Mouse (Mus musculus) midbrain, embryonic 14.5 days (tissue): ENCODE results near the gene Tnrc6c. TPM values are rescaled to one million over a fixed set of nuclear protein-coding genes. Genes with fewer than 3 reads are reported as not detected.

Experiments used
- ATAC-seq: fragments of 200-750 bp; cut with Nextera tagmentation; 2 replicates; pipeline ENCODE4 v1.8.0; 2017; ENCODE audit warnings: moderate number of reproducible peaks, moderate library complexity; ENCODE audit not compliant: low FRiP score, low TSS enrichment
- DNase-seq: peaks from one replicate; pipeline ENCODE4 v3.0.0-alpha.2; 2015
- H3K27ac ChIP-seq: fragments of 300-500 bp; sonication (generic); replicated peaks from 2 replicates; pipeline ENCODE4 v1.5.1; 2014; ENCODE audit warnings: mild to moderate bottlenecking, low read depth, low read length, moderate library complexity
- H3K27me3 ChIP-seq: fragments of 300-500 bp; sonication (generic); 2 replicates; pipeline ENCODE4 v1.6.1; 2014; ENCODE audit warnings: low read length, control low read depth, mixed read lengths; ENCODE audit not compliant: control insufficient read depth, insufficient read depth
- H3K36me3 ChIP-seq: fragments of 300-500 bp; sonication (generic); 2 replicates; pipeline ENCODE4 v1.6.1; 2014; ENCODE audit warnings: low read length, control low read depth; ENCODE audit not compliant: control insufficient read depth, insufficient read depth
- H3K4me1 ChIP-seq: fragments of 300-500 bp; sonication (generic); 2 replicates; pipeline ENCODE4 v1.6.1; 2014; ENCODE audit warnings: mild to moderate bottlenecking, antibody characterized with exemption, low read length, control low read depth; ENCODE audit not compliant: control insufficient read depth, insufficient read depth
- H3K4me2 ChIP-seq: fragments of 300-500 bp; sonication (generic); 2 replicates; pipeline ENCODE4 v1.6.1; 2014; ENCODE audit warnings: mild to moderate bottlenecking, low read length, moderate library complexity
- H3K4me3 ChIP-seq: fragments of 300-500 bp; sonication (generic); replicated peaks from 2 replicates; pipeline ENCODE4 v1.5.1; 2014; ENCODE audit warnings: low read depth, low read length
- H3K9ac ChIP-seq: fragments of 300-500 bp; sonication (generic); replicated peaks from 2 replicates; pipeline ENCODE4 v1.6.1; 2014; ENCODE audit warnings: mild to moderate bottlenecking, low read length, moderate library complexity
- H3K9me3 ChIP-seq: fragments of 300-500 bp; sonication (generic); 2 replicates; pipeline ENCODE4 v1.6.1; 2016; ENCODE audit warnings: low read length, control low read depth, mixed read lengths; ENCODE audit not compliant: control insufficient read depth
- WGBS: fragments of 180-500 bp; shearing (Covaris S2); extraction: QIAGEN DNeasy Blood & Tissue Kit; methylation state at CpG from one replicate; pipeline ENCODE4 v1.1.7; 2014; 5-methylcytosine and 5-hydroxymethylcytosine counted together
- polyA plus RNA-seq: library from polyadenylated mRNA; unstranded; fragments of >200 nt; fragmentation: Nextera tagmentation; extraction: Ambion mirVana; gene quantifications from 2 replicates; pipeline ENCODE4 v1.2.1, GENCODE M21; 2014

Gene Tnrc6c
- polyA plus RNA-seq, 1 experiment from 2014 or later = 34.0 TPM

GRCm38 (mm10) chr11:117794035-117794551 is 140.0 kb downstream of the Tnrc6c start:
- DNase-seq (no peak), ATAC-seq (no peak)
- H3K4me3 ChIP-seq = no peak overlapping the region
- no peak overlapping the region for H3K4me2 ChIP-seq
- H3K4me1 ChIP-seq = 0 out of 2 replicates have a peak, but pooled peaks cover 4% of the 10 kb centered on the region
- H3K9ac ChIP-seq = no peak overlapping the region
- H3K9me3 ChIP-seq = no peaks in the 10 kb centered on the region
- no peak overlapping the region for H3K27ac ChIP-seq
- H3K36me3 ChIP-seq = no peaks in the 10 kb centered on the region
- no peaks in the 10 kb centered on the region; the same call in 1 of the 2 replicates for H3K27me3 ChIP-seq
- WGBS = 57% methylated on average over 4 of the region's 4 CpGs

DNA sequence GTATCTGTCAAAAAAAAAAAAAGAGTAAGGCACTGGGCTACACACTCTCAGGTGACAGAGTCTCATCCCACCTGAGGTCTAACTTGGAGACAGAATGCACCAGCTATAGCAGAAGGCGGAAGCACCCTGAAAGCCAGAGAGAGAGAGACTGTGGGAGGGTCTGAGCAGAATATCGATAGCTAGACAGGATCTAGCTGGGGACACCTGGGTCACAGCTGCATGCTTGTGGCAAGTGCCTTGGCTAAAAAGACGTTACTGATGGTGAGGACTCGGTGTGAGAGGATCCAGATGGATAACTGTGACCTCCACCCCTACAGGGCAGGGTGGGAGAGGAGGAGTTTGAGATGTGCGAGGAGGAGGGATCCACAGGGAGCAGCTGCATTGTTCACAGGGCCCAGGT is 142.9 kb downstream of the Tnrc6c start:
- no peaks in the 10 kb centered on the region for H3K36me3 ChIP-seq
- H3K9ac ChIP-seq = no peak overlapping the region
- no peaks in the 10 kb centered on the region for H3K4me1 ChIP-seq
- no peak for DNase-seq
- no peak overlapping the region for H3K4me2 ChIP-seq
- 51% methylated on average over 5 of the region's 5 CpGs for WGBS
- no peak overlapping the region for H3K27ac ChIP-seq
- no peaks in the 10 kb centered on the region; the same call in 1 of the 2 replicates for H3K27me3 ChIP-seq
- ATAC-seq = no peak
- H3K4me3 ChIP-seq = no peak overlapping the region
- H3K9me3 ChIP-seq = no peaks in the 10 kb centered on the region

- H3K9me3 ChIP-seq = no peaks in the 10 kb centered on the region
- no peaks in the 10 kb centered on the region for H3K4me1 ChIP-seq
- no peaks in the 10 kb centered on the region for H3K36me3 ChIP-seq
- H3K27me3 ChIP-seq = no peaks in the 10 kb centered on the region
- H3K4me3 ChIP-seq = no peak within 1 kb of the TSS
- 66% methylated on average over 9 of the region's 9 CpGs for WGBS
- no peak within 1 kb of the TSS for H3K4me2 ChIP-seq
- no peak for DNase-seq
- H3K9ac ChIP-seq = no peak within 1 kb of the TSS
- no peak for ATAC-seq
- H3K27ac ChIP-seq = no peak within 1 kb of the TSS
Observed at GRCm38 (mm10) chr11:117797511-117798159, 143.5 kb downstream of the Tnrc6c start, which contains the start of gene 6030468B19Rik. Gene 6030468B19Rik (plus strand): TSS chr11:117797660.

GRCm38 (mm10) chr11:117798160-117798541 is 144.1 kb downstream of the Tnrc6c start:
- 59% methylated on average over 2 of the region's 2 CpGs for WGBS
- DNase-seq = no peak

DNA sequence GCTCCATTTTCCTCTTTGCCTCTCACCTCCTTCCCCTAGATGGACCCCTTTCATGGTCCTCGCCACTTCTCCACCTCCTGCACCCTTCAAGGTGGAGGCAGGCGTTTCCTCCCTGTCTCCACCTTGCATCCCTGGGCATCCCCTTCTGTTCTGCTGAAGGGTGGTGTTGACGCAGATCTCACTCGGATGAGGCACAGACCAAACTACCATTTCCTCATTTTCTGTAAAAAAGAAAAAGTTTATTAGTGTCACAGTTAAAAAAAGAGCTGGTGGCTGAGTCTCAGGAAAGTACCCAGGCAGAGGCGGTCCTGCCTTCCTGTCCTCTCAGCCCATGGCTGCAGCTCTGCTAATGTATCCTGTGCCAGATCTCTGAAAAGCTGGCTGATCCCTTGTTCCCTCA is 145.1 kb downstream of the Tnrc6c start:
- DNase-seq (no peak), ATAC-seq (no peak)
- Histone ChIP-seq H3K9me3 (no peaks in the 10 kb centered on the region), H3K9ac (no peak overlapping the region), H3K4me2 (no peak overlapping the region), H3K27ac (no peak overlapping the region), H3K36me3 (no peaks in the 10 kb centered on the region), H3K4me3 (no peak overlapping the region), H3K27me3 (no peaks in the 10 kb centered on the region), H3K4me1 (no peaks in the 10 kb centered on the region)
- WGBS = 68% methylated on average over 5 of the region's 5 CpGs

More at GRCm38 (mm10) chr11:117798160-117798541, 144.1 kb downstream of the Tnrc6c start:
- Histone ChIP-seq H3K27me3 (no peaks in the 10 kb centered on the region), H3K9me3 (no peaks in the 10 kb centered on the region), H3K4me2 (no peak overlapping the region), H3K27ac (no peak overlapping the region), H3K9ac (no peak overlapping the region), H3K4me1 (no peaks in the 10 kb centered on the region), H3K36me3 (no peaks in the 10 kb centered on the region), H3K4me3 (no peak overlapping the region)
- no peak for ATAC-seq

DNA sequence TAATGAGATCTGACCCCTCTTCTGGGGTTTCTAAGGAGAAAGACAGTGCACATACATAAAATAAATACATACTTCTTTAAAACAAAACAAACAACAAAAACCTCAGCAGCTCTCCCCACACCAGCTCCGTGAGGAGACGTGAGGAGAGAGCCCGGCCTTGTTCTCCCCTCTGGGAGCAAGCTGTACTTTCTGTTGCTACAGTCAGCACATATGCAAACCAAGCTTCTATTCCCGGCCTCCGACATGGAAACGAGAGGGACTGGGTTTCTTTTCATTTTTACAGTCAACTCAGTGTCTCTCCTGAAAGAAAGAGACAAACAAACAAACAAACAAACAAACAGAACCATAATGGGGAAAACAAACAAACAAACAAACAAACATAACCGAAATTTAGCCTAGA is 145.9 kb downstream of the Tnrc6c start:
- Histone ChIP-seq H3K4me2 (no peak overlapping the region), H3K27me3 (no peaks in the 10 kb centered on the region), H3K4me1 (no peaks in the 10 kb centered on the region), H3K27ac (no peak overlapping the region), H3K9me3 (no peaks in the 10 kb centered on the region), H3K4me3 (no peak overlapping the region), H3K36me3 (no peaks in the 10 kb centered on the region), H3K9ac (no peak overlapping the region)
- no peak for DNase-seq
- WGBS = 84% methylated on average over 7 of the region's 7 CpGs
- ATAC-seq = no peak

GRCm38 (mm10) chr11:117801650-117802049 is 147.6 kb downstream of the Tnrc6c start:
- ATAC-seq (no peak), DNase-seq (no peak)
- Histone ChIP-seq H3K4me2 (no peak overlapping the region), H3K36me3 (no peaks in the 10 kb centered on the region), H3K4me1 (no peaks in the 10 kb centered on the region), H3K27me3 (no peaks in the 10 kb centered on the region), H3K9me3 (no peaks in the 10 kb centered on the region), H3K27ac (no peak overlapping the region), H3K4me3 (no peak overlapping the region), H3K9ac (no peak overlapping the region)
- WGBS = 82% methylated on average over 7 of the region's 7 CpGs

DNA sequence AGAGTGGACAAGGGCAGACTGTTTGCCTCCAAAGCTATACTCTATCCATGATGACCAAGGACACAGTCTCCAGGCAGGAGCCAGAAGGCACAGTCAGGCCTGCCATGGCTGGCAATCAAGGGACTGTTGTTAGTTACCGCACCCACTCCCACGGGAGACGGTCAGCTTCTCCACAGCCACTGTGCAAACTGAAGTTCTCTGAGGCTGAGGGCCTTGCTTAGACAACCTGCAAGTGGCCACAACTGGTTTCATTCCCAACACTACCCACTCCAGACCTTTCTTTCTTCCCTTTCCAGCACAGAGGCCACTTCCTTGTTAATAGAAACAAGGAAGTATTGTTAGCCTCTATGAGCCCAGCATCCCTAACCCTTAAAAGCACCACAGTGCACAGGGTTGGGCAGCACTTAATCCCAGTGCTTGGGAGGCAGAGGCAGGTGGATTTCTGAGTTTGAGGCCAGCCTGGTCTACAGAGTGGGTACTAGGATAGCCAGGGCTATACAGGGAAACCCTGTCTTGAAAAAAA is 149.1 kb downstream of the Tnrc6c start:
- H3K27me3 ChIP-seq = no peaks in the 10 kb centered on the region
- ATAC-seq (no peak), DNase-seq (no peak)
- no peak overlapping the region for H3K9ac ChIP-seq
- WGBS = 91% methylated on average over 3 of the region's 3 CpGs
- H3K4me2 ChIP-seq = no peak overlapping the region
- no peaks in the 10 kb centered on the region for H3K9me3 ChIP-seq
- no peak overlapping the region for H3K4me3 ChIP-seq
- H3K27ac ChIP-seq = no peak overlapping the region
- H3K36me3 ChIP-seq = no peaks in the 10 kb centered on the region
- no peaks in the 10 kb centered on the region for H3K4me1 ChIP-seq

DNA sequence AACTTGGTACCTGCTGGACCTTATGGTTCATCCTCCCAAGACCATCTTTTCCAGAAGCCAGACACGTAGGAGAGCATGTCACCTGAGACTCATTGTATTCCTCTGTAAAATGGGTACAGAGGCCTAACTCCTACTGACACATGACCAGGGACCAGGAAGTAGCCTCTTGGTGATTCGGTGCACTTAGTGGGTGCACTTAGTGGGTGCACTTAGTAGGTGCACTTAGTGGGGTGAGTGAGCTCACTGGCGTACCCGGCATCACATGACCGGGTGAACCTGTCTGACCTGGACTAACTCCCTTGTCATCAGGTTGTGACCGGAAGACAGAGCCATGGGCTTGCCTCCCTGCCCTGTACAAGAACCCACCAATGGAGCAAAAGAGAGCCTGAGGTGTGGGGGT is 152.7 kb downstream of the Tnrc6c start:
- ATAC-seq (no peak), DNase-seq (no peak)
- Histone ChIP-seq H3K27me3 (peaks cover 8% of the 10 kb centered on the region; the same call in 1 of the 2 replicates), H3K4me1 (peaks cover 15% of the 10 kb centered on the region), H3K4me3 (no peak overlapping the region), H3K9me3 (no peaks in the 10 kb centered on the region), H3K9ac (no peak overlapping the region), H3K27ac (no peak overlapping the region), H3K4me2 (no peak overlapping the region), H3K36me3 (no peaks in the 10 kb centered on the region)
- 95% methylated on average over 6 of the region's 6 CpGs for WGBS
